Mouse (Mus musculus): ENCODE results near the gene Aspm. TPM values are rescaled to one million over a fixed set of nuclear protein-coding genes. Genes with fewer than 3 reads are reported as not detected.

Gene Aspm
- total and polyA plus RNA-seq, 3 experiments: 5.4 to 107 (median 63.2) TPM

DNA sequence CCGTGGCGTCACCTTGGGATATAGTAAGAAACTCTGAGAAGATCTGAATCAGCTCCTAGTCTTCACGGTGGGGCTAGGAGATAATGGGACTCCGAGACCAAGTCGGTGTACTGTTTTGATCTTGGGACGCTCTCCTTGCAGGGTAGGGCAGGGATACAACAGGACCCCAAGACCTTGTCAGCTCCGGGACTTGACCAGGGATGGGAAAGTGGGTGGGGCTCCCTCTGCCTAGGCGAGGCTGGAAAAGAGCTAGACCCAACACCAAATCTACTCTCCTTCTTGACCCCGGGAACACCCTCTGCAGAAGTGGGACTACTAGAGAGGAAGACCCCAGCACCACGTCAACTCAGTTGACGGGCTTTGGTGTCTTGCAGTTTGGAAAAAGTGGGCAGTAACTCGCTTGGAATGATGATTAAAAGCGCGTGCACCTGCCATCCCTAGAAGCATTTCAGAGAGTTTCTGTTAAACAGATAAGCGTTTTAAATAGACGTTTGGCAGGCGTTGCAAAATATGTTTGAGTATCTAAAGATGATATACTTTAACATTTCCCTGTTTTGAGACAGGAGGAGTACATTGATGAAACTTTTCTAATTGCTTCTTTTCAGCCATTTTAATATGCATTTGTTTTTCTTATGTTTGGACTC lies 776 bp downstream of the Aspm start:
- DNase-seq (ENCODE audit: low spot score) (peak; percentile 41), ATAC-seq (ENCODE audit: extremely low read depth, insufficient number of reproducible peaks, low FRiP score, poor library complexity, severe bottlenecking) (peak; percentile 29)
- Histone ChIP-seq H3K27me3 (ENCODE audit: insufficient read depth, low read length) (no peaks in the 10 kb centered on the region), H3K4me1 (ENCODE audit: insufficient read depth, low read depth, low read length) (peaks cover 36% of the 10 kb centered on the region), H3K9me3 (replicated peaks) (no peaks in the 10 kb centered on the region), H3K4me3 (ENCODE audit: low read depth, low read length) (peak overlapping the region; percentile 86), H3K36me3 (replicated peaks) (peaks cover 33% of the 10 kb centered on the region)
- TF ChIP-seq TAL1 (conservative IDR thresholded peaks at IDR 0.05; ENCODE audit: low read depth, low read length): no peak
- TF ChIP-seq POLR2AphosphoS5 (IDR thresholded peaks at IDR 0.05; ENCODE audit: insufficient replicate concordance, low read depth, low read length): no peak
- no peak for TF ChIP-seq CTCF (IDR thresholded peaks at IDR 0.05; ENCODE audit: low read depth, low read length)
- TF ChIP-seq GATA2 (IDR thresholded peaks at IDR 0.05; ENCODE audit: borderline replicate concordance, low read depth, low read length): no peak

DNA sequence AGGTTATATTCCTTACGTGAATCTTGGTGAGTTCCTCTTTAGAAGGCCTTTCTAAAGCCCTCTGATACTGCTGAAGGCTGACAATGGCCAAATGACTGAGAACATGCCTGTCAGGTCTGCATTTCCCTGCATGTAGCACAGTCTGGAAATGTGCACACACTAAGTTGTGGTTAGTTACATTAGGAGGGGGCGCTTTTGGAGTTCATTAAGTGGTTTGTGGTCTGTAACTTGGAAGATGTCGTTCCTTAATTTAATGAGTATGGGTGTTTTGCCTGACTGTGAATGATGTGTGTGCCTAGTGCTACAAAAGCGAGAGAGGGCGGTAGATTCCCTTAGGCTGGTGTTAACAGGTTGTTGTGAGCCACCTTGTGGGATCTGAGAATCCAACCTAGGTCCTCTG lies 6.2 kb downstream of the Aspm start:
- peaks cover 54% of the 10 kb centered on the region for H3K4me1 ChIP-seq (ENCODE audit: insufficient read depth, low read depth, low read length)
- no peaks in the 10 kb centered on the region for H3K27me3 ChIP-seq (ENCODE audit: insufficient read depth, low read length)
- DNase-seq (ENCODE audit: low spot score): no peak
- peaks cover 74% of the 10 kb centered on the region for H3K36me3 ChIP-seq (replicated peaks)
- no peak overlapping the region for H3K4me3 ChIP-seq (ENCODE audit: low read depth, low read length)
- no peak for ATAC-seq (ENCODE audit: extremely low read depth, insufficient number of reproducible peaks, low FRiP score, poor library complexity, severe bottlenecking)
- no peak for TF ChIP-seq CTCF (IDR thresholded peaks at IDR 0.05; ENCODE audit: low read depth, low read length)
- TF ChIP-seq GATA2 (IDR thresholded peaks at IDR 0.05; ENCODE audit: borderline replicate concordance, low read depth, low read length): no peak
- no peak for TF ChIP-seq GATA1 (IDR thresholded peaks at IDR 0.05; ENCODE audit: borderline replicate concordance, low read length)
- no peak for TF ChIP-seq POLR2AphosphoS5 (IDR thresholded peaks at IDR 0.05; ENCODE audit: insufficient replicate concordance, low read depth, low read length)
- no peak for TF ChIP-seq TAL1 (conservative IDR thresholded peaks at IDR 0.05; ENCODE audit: low read depth, low read length)
- H3K9me3 ChIP-seq (replicated peaks): no peaks in the 10 kb centered on the region

DNA sequence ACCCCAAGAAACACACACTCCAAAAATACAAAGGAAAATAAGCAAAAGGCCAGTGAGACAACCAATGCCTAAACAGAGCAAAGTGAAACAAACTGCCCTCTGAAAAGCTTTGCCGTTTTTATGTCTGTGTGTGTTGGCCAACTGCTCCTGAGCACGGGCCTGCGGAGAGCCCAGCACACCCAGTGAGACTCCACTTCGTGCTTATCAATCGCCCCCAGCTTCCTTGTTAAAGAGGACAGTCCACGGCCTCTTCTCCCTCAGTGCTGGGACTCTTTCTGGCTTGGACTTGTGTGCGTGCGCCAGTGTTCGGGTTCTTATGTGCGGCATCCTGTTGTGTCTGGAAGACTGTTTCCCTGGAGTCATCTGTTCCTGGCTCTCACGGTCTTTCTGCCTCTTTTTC lies 11.4 kb downstream of the Aspm start:
- peak; percentile 62 for TF ChIP-seq TAL1 (conservative IDR thresholded peaks at IDR 0.05; ENCODE audit: low read depth, low read length)
- no peak for TF ChIP-seq CTCF (IDR thresholded peaks at IDR 0.05; ENCODE audit: low read depth, low read length)
- Histone ChIP-seq H3K4me1 (ENCODE audit: insufficient read depth, low read depth, low read length) (peaks cover 39% of the 10 kb centered on the region), H3K9me3 (replicated peaks) (no peaks in the 10 kb centered on the region), H3K4me3 (ENCODE audit: low read depth, low read length) (peak overlapping the region; percentile 67; the same call in 1 of the 2 replicates), H3K36me3 (replicated peaks) (peaks cover 79% of the 10 kb centered on the region), H3K27me3 (ENCODE audit: insufficient read depth, low read length) (no peaks in the 10 kb centered on the region)
- ATAC-seq (ENCODE audit: extremely low read depth, insufficient number of reproducible peaks, low FRiP score, poor library complexity, severe bottlenecking) (peak; percentile 98), DNase-seq (ENCODE audit: low spot score) (peak; percentile 86)

DNA sequence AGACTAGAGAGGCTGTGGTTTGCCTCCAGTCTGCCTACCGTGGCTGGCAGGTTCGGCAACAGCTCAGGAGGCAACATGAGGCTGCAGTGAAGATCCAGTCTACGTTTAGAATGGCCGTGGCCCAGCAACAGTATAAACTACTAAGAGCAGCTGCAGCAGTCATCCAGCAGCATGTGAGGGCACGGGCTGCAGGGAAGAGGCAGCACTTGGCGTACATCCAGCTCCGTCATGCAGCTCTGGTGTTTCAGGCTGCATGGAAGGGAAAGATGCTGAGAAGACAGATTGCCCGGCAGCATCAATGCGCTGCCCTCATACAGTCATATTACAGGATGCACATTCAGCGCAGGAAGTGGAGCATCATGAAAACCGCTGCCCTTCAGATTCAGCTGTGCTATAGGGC lies 24.3 kb downstream of the Aspm start:
- Histone ChIP-seq H3K4me1 (ENCODE audit: insufficient read depth, low read depth, low read length) (no peaks in the 10 kb centered on the region), H3K4me3 (ENCODE audit: low read depth, low read length) (no peak overlapping the region), H3K27me3 (ENCODE audit: insufficient read depth, low read length) (no peaks in the 10 kb centered on the region), H3K36me3 (replicated peaks) (peaks cover 91% of the 10 kb centered on the region), H3K9me3 (replicated peaks) (no peaks in the 10 kb centered on the region)
- DNase-seq (ENCODE audit: low spot score) (no peak), ATAC-seq (ENCODE audit: extremely low read depth, insufficient number of reproducible peaks, low FRiP score, poor library complexity, severe bottlenecking) (no peak)
- TF ChIP-seq CTCF (IDR thresholded peaks at IDR 0.05; ENCODE audit: low read depth, low read length) (no peak), GATA2 (IDR thresholded peaks at IDR 0.05; ENCODE audit: borderline replicate concordance, low read depth, low read length) (no peak)

- Histone ChIP-seq H3K27me3 (ENCODE audit: insufficient read depth, low read length) (no peaks in the 10 kb centered on the region), H3K9me3 (replicated peaks) (no peaks in the 10 kb centered on the region), H3K36me3 (replicated peaks) (peaks cover 86% of the 10 kb centered on the region), H3K4me1 (ENCODE audit: insufficient read depth, low read depth, low read length) (no peaks in the 10 kb centered on the region), H3K4me3 (ENCODE audit: low read depth, low read length) (no peak overlapping the region)
- TF ChIP-seq TAL1 (conservative IDR thresholded peaks at IDR 0.05; ENCODE audit: low read depth, low read length) (no peak), GATA1 (IDR thresholded peaks at IDR 0.05; ENCODE audit: borderline replicate concordance, low read length) (no peak), CTCF (IDR thresholded peaks at IDR 0.05; ENCODE audit: low read depth, low read length) (no peak), GATA2 (IDR thresholded peaks at IDR 0.05; ENCODE audit: borderline replicate concordance, low read depth, low read length) (no peak), POLR2AphosphoS5 (IDR thresholded peaks at IDR 0.05; ENCODE audit: insufficient replicate concordance, low read depth, low read length) (no peak)
- DNase-seq (ENCODE audit: low spot score) (no peak), ATAC-seq (ENCODE audit: extremely low read depth, insufficient number of reproducible peaks, low FRiP score, poor library complexity, severe bottlenecking) (peak; percentile 15; the same call in 1 of the 2 replicates)
Observed at GRCm38 (mm10) chr1:139480246-139480645, 25.7 kb downstream of the Aspm start.

DNA sequence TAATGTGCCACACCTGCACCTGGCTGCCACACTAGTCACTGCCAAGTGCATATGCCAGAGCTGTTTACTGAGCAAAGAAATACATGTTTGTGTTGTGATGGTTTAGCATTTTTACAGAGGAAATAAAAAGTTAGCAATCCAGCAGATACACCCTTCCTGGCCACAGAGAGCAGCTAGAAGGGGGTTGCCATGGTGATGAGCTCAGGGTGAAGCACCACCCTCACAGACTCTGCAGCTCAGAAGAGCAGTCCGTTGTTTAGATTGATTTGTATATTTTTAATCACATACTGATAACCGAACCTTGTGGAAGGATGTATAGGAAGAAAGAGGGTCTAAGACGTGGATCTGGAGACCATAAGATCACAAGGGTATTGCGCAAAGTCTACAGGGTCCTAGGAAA lies 26.6 kb downstream of the Aspm start:
- DNase-seq (ENCODE audit: low spot score) (no peak), ATAC-seq (ENCODE audit: extremely low read depth, insufficient number of reproducible peaks, low FRiP score, poor library complexity, severe bottlenecking) (no peak)
- Histone ChIP-seq H3K27me3 (ENCODE audit: insufficient read depth, low read length) (no peaks in the 10 kb centered on the region), H3K4me3 (ENCODE audit: low read depth, low read length) (no peak overlapping the region), H3K4me1 (ENCODE audit: insufficient read depth, low read depth, low read length) (no peaks in the 10 kb centered on the region), H3K36me3 (replicated peaks) (peaks cover 84% of the 10 kb centered on the region), H3K9me3 (replicated peaks) (no peaks in the 10 kb centered on the region)
- TF ChIP-seq TAL1 (conservative IDR thresholded peaks at IDR 0.05; ENCODE audit: low read depth, low read length): no peak
- no peak for TF ChIP-seq GATA2 (IDR thresholded peaks at IDR 0.05; ENCODE audit: borderline replicate concordance, low read depth, low read length)
- TF ChIP-seq GATA1 (IDR thresholded peaks at IDR 0.05; ENCODE audit: borderline replicate concordance, low read length): no peak
- TF ChIP-seq POLR2AphosphoS5 (IDR thresholded peaks at IDR 0.05; ENCODE audit: insufficient replicate concordance, low read depth, low read length): no peak
- no peak for TF ChIP-seq CTCF (IDR thresholded peaks at IDR 0.05; ENCODE audit: low read depth, low read length)

- Histone ChIP-seq H3K9me3 (replicated peaks) (no peaks in the 10 kb centered on the region), H3K27me3 (ENCODE audit: insufficient read depth, low read length) (no peaks in the 10 kb centered on the region), H3K36me3 (replicated peaks) (peaks cover 53% of the 10 kb centered on the region), H3K4me3 (ENCODE audit: low read depth, low read length) (no peak overlapping the region), H3K4me1 (ENCODE audit: insufficient read depth, low read depth, low read length) (no peaks in the 10 kb centered on the region)
- DNase-seq (ENCODE audit: low spot score) (no peak), ATAC-seq (ENCODE audit: extremely low read depth, insufficient number of reproducible peaks, low FRiP score, poor library complexity, severe bottlenecking) (no peak)
- TF ChIP-seq GATA2 (IDR thresholded peaks at IDR 0.05; ENCODE audit: borderline replicate concordance, low read depth, low read length) (no peak), TAL1 (conservative IDR thresholded peaks at IDR 0.05; ENCODE audit: low read depth, low read length) (no peak)
Observed at GRCm38 (mm10) chr1:139494630-139495029, 40.1 kb downstream of the Aspm start.

Data from G1E (cell line).